Mouse (Mus musculus) megakaryocyte-erythroid progenitor cell, adult 5-6 weeks (primary cell): ENCODE measurements around the gene Rnf141. TPM values are rescaled to one million over a fixed set of nuclear protein-coding genes. Genes with fewer than 3 reads are reported as not detected.

ENCODE experiments used
- ATAC-seq: replicated peaks from 2 replicates; pipeline ENCODE4 v1.8.0; 2016; ENCODE audit warnings: mild to moderate bottlenecking, inconsistent platforms; ENCODE audit not compliant: severe bottlenecking, poor library complexity, low FRiP score, low TSS enrichment
- total RNA-seq, 2 experiments: library from RNA; stranded (forward) in 1 of 2; stranded (reverse) in 1 of 2; fragments of 200-1000, 215-1000 nt in 1 of 2; fragments of >200 nt in 1 of 2; fragmentation: Nextera tagmentation in 1 of 2; gene quantifications; 2 replicates each; pipeline ENCODE4 v1.2.3; 2014 to 2017

The Rnf141 gene
- total RNA-seq, 2 experiments from 2014 or later = 37.1 to 42.5 TPM

DNA sequence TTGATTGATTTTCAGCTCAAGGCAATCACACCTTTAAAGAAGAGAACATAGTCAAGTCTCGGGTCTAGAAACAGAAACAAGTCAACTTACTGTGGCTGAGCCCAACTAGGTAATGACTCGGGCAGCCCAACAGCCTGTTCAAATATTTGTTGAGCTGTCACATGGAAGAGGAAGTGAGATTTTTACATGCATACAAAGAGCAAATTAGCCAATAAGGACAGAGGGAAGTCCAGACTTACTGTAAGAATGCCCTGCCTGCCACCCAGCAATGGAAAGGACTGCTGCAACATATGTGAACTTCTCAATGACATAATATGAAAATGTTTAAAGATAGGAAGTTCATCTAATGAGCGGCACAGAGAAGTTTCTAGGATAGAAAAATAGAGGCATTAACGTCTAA is 3.9 kb downstream of the Rnf141 start:
- no peak for ATAC-seq

DNA sequence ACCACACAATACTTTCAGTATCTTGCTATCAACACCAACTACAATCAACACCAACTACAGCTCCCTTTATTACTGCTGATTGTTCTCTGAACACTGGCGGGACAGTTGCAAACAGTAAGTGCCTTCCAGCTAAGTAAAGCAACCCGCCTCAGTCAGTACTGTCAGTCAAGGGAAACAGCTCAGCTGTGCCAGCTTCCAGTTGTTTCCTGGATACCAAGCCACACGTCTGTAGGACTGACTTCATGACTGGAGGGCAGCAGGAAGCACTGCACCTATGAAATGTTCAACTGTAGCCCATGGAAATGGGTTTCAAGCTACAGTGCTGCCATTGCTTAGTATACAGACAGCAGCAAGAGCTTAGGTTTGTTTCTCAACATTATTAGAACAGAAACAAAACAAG is 9.7 kb downstream of the Rnf141 start:
- no peak for ATAC-seq

DNA sequence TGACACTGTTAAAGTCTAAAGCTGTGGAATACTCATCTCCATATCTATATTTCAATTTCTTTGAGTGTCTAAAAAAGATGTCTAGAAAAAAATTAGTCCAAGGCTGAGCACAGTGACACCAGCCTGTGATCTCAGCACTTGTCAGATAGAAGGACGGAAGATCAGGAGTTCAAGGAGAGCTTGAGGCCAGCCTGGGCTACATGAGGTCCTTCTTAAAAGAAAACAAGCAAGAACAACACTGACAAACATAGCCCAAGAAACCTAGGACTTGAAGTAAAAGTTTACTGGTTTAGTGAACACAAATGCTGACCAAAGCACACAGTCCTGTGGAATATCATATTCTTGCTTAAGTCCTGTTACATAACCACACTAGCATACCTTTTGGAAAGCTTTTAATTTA is 10.2 kb downstream of the Rnf141 start:
- no peak for ATAC-seq

DNA sequence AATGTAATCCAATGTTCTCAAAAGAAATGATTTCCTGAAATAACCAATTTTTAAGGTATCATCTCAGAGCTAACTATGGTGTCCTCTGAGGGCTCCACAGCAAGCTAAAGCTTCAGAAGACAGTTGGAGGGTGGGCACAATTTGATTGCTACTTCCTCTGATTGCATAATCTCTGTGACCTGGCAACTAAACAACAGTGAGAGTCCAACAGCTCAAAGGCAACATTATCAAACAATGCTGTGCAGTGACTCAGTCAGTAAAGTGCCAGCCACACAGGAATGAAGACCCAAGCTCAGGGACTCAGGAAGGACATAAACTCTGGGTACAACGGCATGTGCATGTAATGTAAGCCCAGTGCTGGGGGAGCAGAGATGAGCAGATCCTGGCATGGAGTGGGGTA is 11.2 kb downstream of the Rnf141 start:
- peak; percentile 37; the same call in 1 of the 2 replicates for ATAC-seq

DNA sequence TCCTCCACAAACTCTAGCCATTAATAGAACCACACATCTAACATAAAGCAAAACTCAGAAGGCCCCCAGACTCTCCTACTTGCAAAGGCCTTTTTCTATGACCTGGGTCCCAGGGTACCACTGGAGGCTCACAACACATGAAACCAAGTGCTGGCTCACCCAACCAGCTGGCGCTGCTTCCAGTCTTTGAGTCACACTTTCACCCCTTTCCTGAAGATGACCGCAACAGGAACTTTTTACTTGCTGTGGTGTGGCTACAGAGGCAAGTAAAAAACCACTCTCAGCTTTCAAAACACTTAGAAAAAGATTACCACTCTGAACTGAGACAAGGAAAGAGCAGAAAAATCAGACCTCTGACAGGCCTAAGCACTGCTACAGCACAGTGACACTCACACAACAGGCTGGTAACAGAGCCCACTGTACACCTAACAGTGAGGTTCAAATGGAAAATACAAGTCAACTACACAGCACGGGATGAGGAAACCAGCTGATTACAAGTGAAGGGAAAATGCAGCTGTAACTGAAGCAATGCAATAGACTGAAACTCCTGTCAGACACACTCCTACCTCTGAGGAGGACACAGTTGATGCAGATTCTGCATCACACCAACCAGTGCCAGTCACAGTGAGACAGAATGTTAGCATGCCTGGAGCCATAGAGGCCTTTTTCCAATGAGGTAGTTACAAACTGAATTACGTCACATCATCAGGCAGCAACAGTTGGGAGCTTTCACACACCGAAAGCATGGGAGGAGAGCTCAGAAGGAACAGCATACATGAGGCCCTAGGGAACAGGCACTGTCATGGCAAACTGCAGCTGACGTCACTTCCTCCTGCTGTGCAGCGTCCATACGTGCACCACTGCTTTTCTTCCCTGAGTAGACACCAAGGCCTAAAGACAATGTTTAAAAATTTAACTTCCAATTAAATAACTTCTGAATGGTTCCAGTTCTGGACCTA is 20.0 kb downstream of the Rnf141 start:
- peak; percentile 11; the same call in 1 of the 2 replicates for ATAC-seq

DNA sequence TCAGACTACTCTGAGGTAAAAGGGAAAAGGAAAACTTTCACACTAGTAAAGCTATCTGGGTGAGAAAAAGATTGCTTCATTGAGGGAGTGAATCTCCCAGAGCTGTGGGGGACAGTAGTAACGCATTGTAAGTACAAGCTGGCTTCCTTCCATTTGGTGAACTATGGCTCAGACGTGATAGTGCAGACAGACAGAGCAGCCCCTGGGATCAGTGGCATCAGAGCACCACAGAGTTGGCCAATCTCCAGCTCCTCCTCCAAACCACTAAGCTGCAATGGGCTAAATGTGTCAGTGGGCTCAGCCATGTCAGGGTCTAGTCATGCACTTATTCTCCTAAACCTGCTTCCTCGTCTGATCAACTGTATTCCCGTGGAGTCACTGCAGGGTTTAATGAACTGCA is 20.7 kb downstream of the Rnf141 start:
- ATAC-seq = peak; percentile 84

DNA sequence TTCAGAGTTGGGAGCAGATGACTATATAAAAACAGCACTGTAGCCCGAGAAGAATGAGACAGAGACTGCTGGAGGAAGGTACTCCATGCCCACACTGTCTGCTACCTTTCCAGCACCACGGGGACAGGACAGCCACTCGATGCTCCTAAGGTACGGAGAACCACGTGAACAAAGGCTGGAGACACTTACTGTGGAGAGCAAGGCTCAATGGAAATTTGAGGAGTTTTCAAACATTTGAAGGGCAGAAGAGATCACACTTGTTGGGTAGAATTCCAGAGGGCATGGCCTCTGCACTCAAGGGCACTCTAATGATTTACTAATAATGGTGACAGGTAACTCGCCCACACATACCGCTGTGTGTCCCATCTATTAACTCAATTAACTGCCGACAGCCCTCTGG is 21.2 kb downstream of the Rnf141 start:
- ATAC-seq = no peak

DNA sequence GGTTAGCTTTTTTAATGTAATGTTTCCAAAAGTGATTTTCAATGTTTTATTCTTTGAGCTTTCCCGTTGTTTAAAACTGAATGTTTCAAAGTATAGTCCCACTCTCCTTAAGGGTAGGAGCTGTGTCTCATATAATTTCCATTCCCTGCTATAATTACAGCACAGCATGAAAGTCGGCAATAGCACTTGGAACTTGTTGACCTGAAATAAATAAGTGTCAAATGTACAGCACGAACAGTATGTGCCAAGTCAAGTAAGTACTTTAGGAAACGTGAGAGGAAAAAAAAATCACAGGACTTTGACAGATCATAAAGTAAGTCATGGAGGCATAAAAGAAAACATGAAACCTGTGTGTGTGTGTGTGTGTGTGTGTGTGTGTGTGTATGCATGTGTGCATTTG is 22.2 kb downstream of the Rnf141 start:
- no peak for ATAC-seq

DNA sequence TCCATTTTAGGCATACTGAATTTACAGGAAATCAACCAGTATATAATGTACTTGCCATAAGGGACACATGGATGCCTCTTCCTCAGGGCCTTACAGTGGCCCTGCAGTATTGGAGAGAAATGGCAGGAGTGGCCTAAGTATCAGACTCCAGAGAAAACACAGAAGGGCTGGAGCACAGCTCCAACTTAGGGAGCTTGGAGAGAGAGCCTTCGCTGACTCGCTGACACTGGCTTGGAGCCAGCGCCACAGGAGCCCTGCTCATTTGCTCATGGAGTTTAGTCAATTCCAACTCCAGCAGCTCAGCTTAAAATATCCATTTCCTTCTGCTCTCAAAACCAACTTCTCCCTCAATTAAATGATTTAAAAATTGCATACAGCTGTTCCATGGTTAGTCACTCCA is 22.6 kb downstream of the Rnf141 start:
- no peak for ATAC-seq

DNA sequence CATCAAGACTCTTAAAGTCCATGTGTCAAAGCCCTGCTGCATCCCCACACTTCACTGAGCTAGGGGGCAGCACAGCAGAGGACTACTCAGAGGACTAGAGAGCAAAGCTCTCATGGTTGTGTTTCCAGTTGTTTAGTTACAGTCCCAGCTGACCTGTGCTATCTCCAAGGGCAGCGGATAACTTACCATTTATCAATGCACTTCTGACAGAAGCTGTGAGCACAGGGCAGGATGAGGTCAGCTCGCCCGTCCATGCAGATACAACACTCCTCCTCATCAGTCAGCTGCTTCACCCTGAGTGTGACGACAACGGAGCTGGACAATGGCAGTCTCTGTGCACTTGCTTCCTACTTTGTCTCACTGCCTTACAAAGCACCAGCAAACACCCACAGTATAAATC is 23.2 kb downstream of the Rnf141 start:
- ATAC-seq = no peak

DNA sequence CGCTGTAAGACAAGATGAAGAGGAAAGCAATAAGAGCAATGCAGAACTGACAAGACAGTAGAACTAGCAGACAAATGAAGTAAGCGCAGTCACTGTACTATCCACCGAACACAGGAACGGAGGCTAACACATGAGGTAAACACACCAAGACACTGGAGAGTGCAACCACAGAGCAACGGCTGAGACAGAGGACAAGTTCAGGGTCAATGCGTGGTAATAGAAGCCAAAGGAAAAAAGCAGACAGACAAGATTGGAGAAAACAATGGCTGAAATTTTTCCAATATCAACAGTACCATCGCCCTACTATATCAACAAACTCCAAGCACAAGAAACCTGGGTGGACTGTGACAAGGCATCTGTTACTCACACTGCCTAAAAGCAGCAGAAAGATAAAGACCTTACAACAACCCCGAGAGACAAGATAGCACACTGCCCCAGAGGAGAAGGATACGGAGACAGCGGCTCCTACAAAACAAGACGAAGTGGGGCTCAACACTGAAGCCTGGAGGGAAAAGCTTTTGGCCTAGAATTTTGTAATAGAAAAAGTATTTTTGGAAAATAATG is 25.4 kb downstream of the Rnf141 start:
- ATAC-seq = peak; percentile 71

DNA sequence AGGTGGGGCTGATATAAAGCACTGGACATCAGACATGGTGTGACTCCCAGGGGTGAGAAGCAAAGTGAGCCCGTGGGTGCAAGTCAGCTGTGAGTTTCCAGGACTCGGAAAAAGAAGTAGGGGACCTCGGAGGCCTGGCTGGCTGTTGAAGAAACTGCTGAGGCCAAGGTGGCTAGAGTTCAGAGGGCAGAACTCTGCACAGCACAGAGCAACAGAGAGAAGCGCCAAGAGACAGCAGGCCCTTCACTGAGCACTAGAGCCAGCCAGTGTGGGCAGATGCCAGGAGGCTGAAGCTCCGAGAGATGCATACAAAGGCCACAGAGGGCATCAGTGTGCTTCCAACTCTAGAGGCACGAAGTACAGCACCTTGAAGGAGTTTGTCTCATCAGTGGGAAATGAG is 26.1 kb downstream of the Rnf141 start:
- peak; percentile 47; the same call in 1 of the 2 replicates for ATAC-seq

DNA sequence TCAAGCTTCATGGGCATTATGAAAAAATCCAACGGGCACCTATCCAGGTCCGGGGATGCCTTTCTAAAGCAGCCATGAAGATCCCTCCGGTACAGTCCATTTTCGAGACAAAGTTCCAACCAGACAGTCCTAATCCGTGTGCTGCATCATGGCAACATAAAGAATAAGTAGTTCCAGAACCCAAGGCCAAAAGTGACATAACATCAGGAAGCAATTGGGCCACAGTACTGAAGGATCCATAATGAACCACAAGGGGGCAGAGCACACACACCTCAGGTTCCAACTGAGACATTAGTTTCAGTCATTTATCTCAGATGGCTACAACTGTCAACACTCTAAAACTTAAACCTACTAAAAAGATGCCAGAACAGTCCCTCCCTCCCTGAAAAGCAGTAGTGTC is 28.2 kb downstream of the Rnf141 start:
- ATAC-seq = peak; percentile 58

DNA sequence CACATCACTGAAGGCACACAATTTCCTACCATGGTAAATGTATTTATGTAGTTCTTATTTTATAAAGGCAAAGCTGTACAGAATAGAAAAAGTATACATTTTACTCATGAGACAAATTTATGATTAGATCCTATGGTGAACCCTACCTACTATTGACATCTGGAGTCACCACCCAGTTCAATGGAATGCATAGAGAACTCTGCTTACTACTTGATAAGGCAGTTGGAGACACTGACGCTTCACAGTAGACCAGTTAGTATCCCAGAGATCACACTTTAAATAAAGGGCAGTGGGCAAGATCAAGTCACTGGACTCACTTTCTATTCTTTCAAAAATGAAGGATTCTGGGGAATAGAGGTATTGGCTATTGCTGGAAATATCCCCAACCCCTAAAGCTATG is 30.3 kb downstream of the Rnf141 start:
- ATAC-seq = no peak

DNA sequence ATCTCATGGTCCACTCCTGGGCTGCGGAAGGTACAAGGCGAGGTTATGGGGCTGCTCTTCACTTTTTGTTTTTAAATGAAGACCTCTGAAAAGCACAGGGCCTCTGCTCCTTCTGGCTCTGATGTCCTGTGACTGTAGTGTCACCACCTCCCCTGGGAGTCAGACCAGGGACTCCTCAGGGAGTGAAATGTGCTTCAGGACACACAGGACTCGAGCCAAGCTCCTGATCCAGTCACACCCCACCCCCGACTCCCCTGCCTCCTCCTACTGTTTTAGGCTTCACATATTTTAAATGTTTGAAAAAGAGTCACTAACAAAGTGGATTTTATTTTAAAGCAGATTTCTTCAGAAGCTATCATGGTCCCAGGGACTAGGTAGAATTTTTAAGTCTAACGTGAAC is 32.7 kb downstream of the Rnf141 start:
- ATAC-seq = no peak

DNA sequence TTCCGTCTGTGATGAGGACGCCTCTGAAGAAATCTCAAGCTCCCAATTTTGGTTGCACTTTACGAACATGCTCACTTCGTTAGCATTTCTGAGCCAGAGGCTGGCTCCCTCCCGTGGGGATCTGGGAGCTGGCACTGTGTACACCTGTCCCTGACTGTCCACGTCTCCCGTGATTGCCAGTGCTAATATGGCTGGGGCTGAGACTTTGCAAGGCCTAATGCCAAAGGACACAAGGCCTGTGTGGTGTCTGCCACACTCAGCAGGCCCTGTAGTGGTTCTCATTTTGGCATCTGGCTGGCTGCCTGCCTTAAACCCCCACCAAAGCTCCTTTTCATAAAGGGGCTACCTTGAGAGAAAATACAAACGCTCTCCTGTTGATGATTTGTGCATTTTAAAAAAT is 33.3 kb downstream of the Rnf141 start:
- no peak for ATAC-seq

DNA sequence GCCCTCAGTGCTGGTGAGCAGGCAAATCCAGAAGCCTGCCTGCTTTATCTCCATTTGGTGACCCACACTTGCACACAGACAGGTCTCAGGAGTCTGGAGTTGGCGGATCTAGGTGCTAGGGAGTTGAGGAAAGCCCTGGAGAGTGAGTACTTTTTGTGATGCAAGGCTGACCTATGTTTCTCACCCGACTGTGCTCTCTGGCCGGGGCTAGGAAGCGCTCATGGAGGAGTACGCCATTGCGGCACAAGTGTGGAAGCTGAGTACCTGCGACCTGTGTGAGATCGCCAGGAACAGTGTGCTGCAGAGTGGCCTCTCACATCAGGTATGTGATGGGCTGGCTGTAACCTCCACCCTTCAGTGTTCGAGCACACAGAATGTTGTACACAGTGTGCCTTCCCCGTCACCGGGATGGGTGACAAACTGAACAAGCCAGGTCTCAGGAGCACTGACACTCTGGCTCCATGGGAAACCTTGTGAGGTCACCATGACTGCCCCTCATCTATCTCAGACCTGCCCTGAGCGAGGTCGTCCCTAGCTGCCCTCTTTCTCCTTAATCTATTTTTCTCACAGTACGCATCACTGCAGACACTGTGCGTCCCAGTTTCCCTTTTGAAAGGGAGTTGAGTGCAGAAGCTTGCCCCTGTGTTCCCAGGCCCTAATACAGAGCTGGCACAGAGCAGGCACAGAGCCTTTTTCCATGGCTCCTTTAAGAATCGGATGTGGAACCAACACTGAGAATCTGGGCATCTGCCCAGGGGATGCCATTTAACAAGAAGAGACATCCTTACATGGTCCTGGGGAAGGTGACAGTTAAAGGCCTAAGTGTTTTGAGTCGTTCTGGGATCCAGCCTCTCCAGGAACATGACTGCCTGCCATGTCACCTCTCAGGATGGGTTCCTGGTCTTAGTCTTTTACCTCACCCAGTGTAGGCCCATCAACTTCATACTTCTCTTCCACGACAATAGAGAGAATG is 34.4 kb downstream of the Rnf141 start:
- no peak for ATAC-seq

DNA sequence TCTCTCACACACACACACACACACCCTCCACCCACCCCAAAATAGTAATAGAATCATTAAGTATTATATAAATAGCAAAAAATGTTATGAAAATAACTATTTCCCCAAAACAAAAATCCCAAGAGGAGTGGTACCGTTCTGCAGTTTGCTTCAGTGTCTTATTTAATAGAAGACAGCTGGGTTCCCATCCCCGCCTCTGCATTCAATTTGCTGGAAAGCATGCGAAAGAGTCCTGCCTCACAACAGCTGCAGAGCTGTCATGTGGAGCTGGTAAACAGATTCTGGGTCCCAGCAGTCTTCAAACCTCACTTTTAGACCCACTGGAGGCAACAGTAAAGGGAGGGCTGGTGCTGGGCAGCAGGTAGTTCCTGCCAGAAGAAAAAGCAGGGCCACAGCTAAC is 35.3 kb downstream of the Rnf141 start:
- ATAC-seq = no peak

DNA sequence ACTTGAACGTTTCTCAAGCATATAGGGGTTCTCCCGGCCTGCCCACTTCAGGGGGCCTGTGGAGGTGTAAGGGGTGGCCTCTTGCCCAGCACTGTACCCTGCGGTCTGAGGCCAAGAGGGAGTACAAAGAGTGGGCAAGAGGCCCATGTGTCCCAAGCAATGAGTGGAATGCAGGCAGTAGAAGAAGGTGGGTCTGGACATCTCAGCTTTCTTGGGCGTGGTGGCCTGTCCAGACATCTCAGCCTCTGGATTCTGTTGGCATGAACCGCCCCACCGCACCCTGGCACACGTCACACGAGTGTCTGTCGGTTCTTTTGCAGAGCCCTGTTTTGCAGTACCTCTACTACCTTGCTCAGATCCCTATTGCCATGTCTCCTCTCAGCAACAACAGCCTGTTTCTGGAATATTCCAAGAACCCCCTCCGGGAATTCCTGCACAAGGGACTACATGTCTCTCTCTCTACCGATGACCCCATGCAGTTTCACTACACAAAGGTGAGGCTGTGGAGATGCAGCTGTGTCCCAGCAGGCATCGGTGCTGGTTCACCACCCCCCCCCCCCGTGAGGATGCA is 36.7 kb downstream of the Rnf141 start:
- ATAC-seq = no peak

DNA sequence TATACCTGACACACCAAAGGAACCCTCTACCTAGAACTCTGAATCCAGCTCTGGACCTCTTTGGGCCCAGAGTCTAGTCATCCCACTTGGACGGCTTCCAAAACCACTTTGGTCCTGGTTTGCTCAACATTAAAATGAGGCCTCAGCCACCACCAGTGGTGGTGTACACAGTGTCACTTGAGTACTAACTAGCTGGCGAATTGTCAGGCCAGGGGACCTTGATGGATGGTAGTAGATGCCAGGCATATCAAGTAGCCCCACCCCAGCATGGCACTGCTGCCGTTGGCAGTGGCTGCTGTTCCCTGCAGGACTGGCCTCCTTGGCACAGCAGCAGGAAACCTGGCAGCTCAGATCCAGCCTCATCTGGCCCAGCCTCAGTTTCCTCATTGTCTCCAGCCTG is 40.0 kb downstream of the Rnf141 start:
- ATAC-seq = 0 out of 2 replicates have a peak, but pooled peaks have one; percentile 20
